Mouse (Mus musculus): Measurements from ENCODE around the gene Fam19a1.

DNA sequence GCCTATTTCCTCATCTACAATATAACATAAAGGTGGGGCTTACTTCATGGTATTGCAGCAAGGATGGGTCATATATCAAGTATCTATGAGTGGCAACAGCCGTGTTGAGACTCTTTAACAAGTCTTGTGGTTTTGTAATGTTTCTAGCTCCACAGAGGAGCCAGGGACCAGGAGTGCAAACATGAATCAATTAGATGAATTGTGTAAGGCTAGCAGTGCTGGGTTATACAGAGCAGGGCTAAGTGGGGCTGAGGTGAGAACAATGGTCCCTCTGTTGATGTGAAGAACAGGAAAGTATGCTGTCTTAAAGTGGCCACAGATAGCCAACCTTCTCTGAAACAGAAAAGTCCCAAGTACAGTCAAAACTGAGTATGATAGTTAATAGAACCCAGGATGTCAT is 480.1 kb downstream of the Fam19a1 start:
- TF ChIP-seq EP300 (IDR thresholded peaks at IDR 0.05; ENCODE audit: low read depth) = no peak
- TF ChIP-seq CTCF (IDR thresholded peaks at IDR 0.05; ENCODE audit: low read depth) = no peak

Measured in liver, postnatal 0 days (tissue).